Mouse (Mus musculus) MEL (cell line): ENCODE measurements around the gene Osbp2. TPM values are rescaled to one million over a fixed set of nuclear protein-coding genes. Genes with fewer than 3 reads are reported as not detected.

ENCODE experiments used
- DNase-seq: peaks from one replicate; pipeline ENCODE4 v3.0.0; 2011; ENCODE audit warnings: low read depth, low spot score
- H3K27ac ChIP-seq: 2 replicates; pipeline ENCODE4 v1.5.1; 2012; ENCODE audit warnings: low read depth, mild to moderate bottlenecking, control low read depth, low read length, moderate library complexity; ENCODE audit not compliant: control insufficient read depth
- H3K27me3 ChIP-seq, 2 experiments: fragments of 150-350 bp in 1 of 2; sonication (generic) in 1 of 2; 2 replicates each; pipeline ENCODE4 v1.6.1; 2012; ENCODE audit warnings: low read length in 2 of 2, mild to moderate bottlenecking in 2 of 2, improper control_type of control experiment in 1 of 2, moderate library complexity in 1 of 2; ENCODE audit not compliant: insufficient read depth in 2 of 2, control insufficient read depth in 1 of 2
- H3K36me3 ChIP-seq, 2 experiments: 2 replicates each; pipeline ENCODE4 v1.6.1; 2012 to 2014; ENCODE audit warnings: low read length in 2 of 2, improper control_type of control experiment in 1 of 2, inconsistent platforms in 1 of 2, mild to moderate bottlenecking in 1 of 2; ENCODE audit not compliant: insufficient read depth in 2 of 2, control insufficient read depth in 1 of 2
- H3K4me1 ChIP-seq, 2 experiments: fragments of 150-350 bp in 1 of 2; sonication (generic) in 1 of 2; 2 replicates each; pipeline ENCODE4 v1.6.1; 2012; ENCODE audit warnings: low read length in 2 of 2, improper control_type of control experiment in 1 of 2, mild to moderate bottlenecking in 1 of 2; ENCODE audit not compliant: insufficient read depth in 2 of 2, control insufficient read depth in 1 of 2
- H3K4me3 ChIP-seq, 2 experiments: fragments of 150-350 bp in 1 of 2; sonication (generic) in 1 of 2; 2 replicates each; pipeline ENCODE4 v1.5.1; 2012; ENCODE audit warnings: low read depth in 2 of 2, low read length in 2 of 2, mild to moderate bottlenecking in 2 of 2, moderate library complexity in 2 of 2, control low read depth in 1 of 2, improper control_type of control experiment in 1 of 2; ENCODE audit not compliant: control insufficient read depth in 1 of 2, insufficient read depth in 1 of 2
- H3K79me2 ChIP-seq: 2 replicates; pipeline ENCODE4 v1.6.1; 2012; ENCODE audit warnings: mild to moderate bottlenecking, low read length, moderate library complexity; ENCODE audit not compliant: control insufficient read depth, poor library complexity, insufficient read depth
- H3K9ac ChIP-seq: 2 replicates; pipeline ENCODE4 v1.6.1; 2012; ENCODE audit warnings: low read depth, mild to moderate bottlenecking, control low read depth, low read length, moderate library complexity; ENCODE audit not compliant: control insufficient read depth, poor library complexity, severe bottlenecking
- H3K9me3 ChIP-seq: fragments of 150-350 bp; sonication (generic); replicated peaks from 2 replicates; pipeline ENCODE4 v1.6.1; 2012; ENCODE audit warnings: mild to moderate bottlenecking, low read length, improper control_type of control experiment, moderate library complexity; ENCODE audit not compliant: insufficient read depth
- BHLHE40 ChIP-seq: IDR thresholded peaks from 2 replicates; pipeline ENCODE4 v1.6.1; 2012; ENCODE audit warnings: low read depth, mild to moderate bottlenecking, inconsistent platforms, low read length, improper control_type of control experiment, borderline replicate concordance
- CHD1 ChIP-seq: IDR thresholded peaks from 2 replicates; pipeline ENCODE4 v1.6.1; 2012; ENCODE audit warnings: low read depth, mild to moderate bottlenecking, inconsistent platforms, low read length, improper control_type of control experiment
- CHD2 ChIP-seq: IDR thresholded peaks from 2 replicates; pipeline ENCODE4 v1.6.1; 2011; ENCODE audit warnings: low read length, improper control_type of control experiment
- CTCF ChIP-seq, 3 experiments: IDR thresholded peaks in 2 of 3; conservative IDR thresholded peaks in 1 of 3; 2 replicates each; pipeline ENCODE4 v1.5.1; 2011 to 2012; ENCODE audit warnings: low read length in 3 of 3, low read depth in 2 of 3, mild to moderate bottlenecking in 2 of 3, improper control_type of control experiment in 1 of 3, inconsistent platforms in 1 of 3, mixed read lengths in 1 of 3, moderate library complexity in 1 of 3; ENCODE audit not compliant: control insufficient read depth in 1 of 3, insufficient read depth in 1 of 3, poor library complexity in 1 of 3, severe bottlenecking in 1 of 3
- E2F4 ChIP-seq: IDR thresholded peaks from 2 replicates; pipeline ENCODE4 v1.6.1; 2011; ENCODE audit warnings: low read depth, low read length, improper control_type of control experiment, borderline replicate concordance
- EP300 ChIP-seq, 2 experiments: IDR thresholded peaks; 2 replicates each; pipeline ENCODE4 v1.6.1; 2011; ENCODE audit warnings: improper control_type of control experiment in 2 of 2, low read length in 2 of 2, low read depth in 1 of 2, mild to moderate bottlenecking in 1 of 2
- GATA1 ChIP-seq: IDR thresholded peaks from 2 replicates; pipeline ENCODE4 v1.6.1; 2011; ENCODE audit warnings: low read depth, low read length, improper control_type of control experiment
- JUND ChIP-seq: IDR thresholded peaks from 2 replicates; pipeline ENCODE4 v1.6.1; 2011; ENCODE audit warnings: low read depth, mild to moderate bottlenecking, improper control_type of control experiment, low read length
- MAFK ChIP-seq: IDR thresholded peaks from 2 replicates; pipeline ENCODE4 v1.6.1; 2011; ENCODE audit warnings: low read depth, mild to moderate bottlenecking, low read length, improper control_type of control experiment, borderline replicate concordance
- MAZ ChIP-seq: IDR thresholded peaks from 2 replicates; pipeline ENCODE4 v1.6.1; 2012; ENCODE audit warnings: low read depth, mild to moderate bottlenecking, inconsistent platforms, low read length, improper control_type of control experiment
- MEF2A ChIP-seq: IDR thresholded peaks from 2 replicates; pipeline ENCODE4 v1.6.1; 2014; ENCODE audit warnings: low read depth, mild to moderate bottlenecking, inconsistent platforms, low read length, improper control_type of control experiment; ENCODE audit not compliant: poor library complexity, insufficient replicate concordance, severe bottlenecking; ENCODE audit errors: extremely low read depth
- MXI1 ChIP-seq: IDR thresholded peaks from 2 replicates; pipeline ENCODE4 v1.6.1; 2011; ENCODE audit warnings: mild to moderate bottlenecking, low read depth, low read length, improper control_type of control experiment
- NRF1 ChIP-seq: IDR thresholded peaks from 2 replicates; pipeline ENCODE4 v1.6.1; 2014; ENCODE audit warnings: low read depth, mild to moderate bottlenecking, inconsistent platforms, low read length, improper control_type of control experiment, moderate library complexity; ENCODE audit not compliant: poor library complexity, insufficient read depth, severe bottlenecking
- POLR2AphosphoS2 ChIP-seq: IDR thresholded peaks from 2 replicates; pipeline ENCODE4 v1.6.1; 2011; ENCODE audit warnings: low read length, improper control_type of control experiment
- RAD21 ChIP-seq: IDR thresholded peaks from 2 replicates; pipeline ENCODE4 v1.6.1; 2011; ENCODE audit warnings: mild to moderate bottlenecking, low read depth, low read length, improper control_type of control experiment
- SMC3 ChIP-seq: IDR thresholded peaks from 2 replicates; pipeline ENCODE4 v1.6.1; 2011; ENCODE audit warnings: low read depth, low read length, improper control_type of control experiment
- TCF12 ChIP-seq: IDR thresholded peaks from 2 replicates; pipeline ENCODE4 v1.6.1; 2014; ENCODE audit warnings: low read depth, mild to moderate bottlenecking, inconsistent platforms, low read length, improper control_type of control experiment, moderate library complexity
- UBTF ChIP-seq: IDR thresholded peaks from 2 replicates; pipeline ENCODE4 v1.6.1; 2012; ENCODE audit warnings: low read depth, mild to moderate bottlenecking, inconsistent platforms, low read length, improper control_type of control experiment, moderate library complexity, borderline replicate concordance; ENCODE audit not compliant: insufficient read depth
- USF1 ChIP-seq: IDR thresholded peaks from 2 replicates; pipeline ENCODE4 v1.6.1; 2014; ENCODE audit warnings: low read depth, mild to moderate bottlenecking, inconsistent platforms, low read length, improper control_type of control experiment, moderate library complexity
- USF2 ChIP-seq, 2 experiments: IDR thresholded peaks; 2 replicates each; pipeline ENCODE4 v1.6.1; 2011 to 2012; ENCODE audit warnings: improper control_type of control experiment in 2 of 2, low read length in 2 of 2, borderline replicate concordance in 1 of 2, inconsistent platforms in 1 of 2, low read depth in 1 of 2, mild to moderate bottlenecking in 1 of 2; ENCODE audit not compliant: insufficient read depth in 1 of 2
- ZC3H11A ChIP-seq: IDR thresholded peaks from 2 replicates; pipeline ENCODE4 v1.6.1; 2012; ENCODE audit warnings: low read depth, mild to moderate bottlenecking, inconsistent platforms, low read length, improper control_type of control experiment
- ZNF384 ChIP-seq: IDR thresholded peaks from 2 replicates; pipeline ENCODE4 v1.6.1; 2012; ENCODE audit warnings: low read depth, mild to moderate bottlenecking, inconsistent platforms, low read length, improper control_type of control experiment
- polyA plus RNA-seq, 2 experiments: library from polyadenylated mRNA; stranded (reverse) in 1 of 2; unstranded in 1 of 2; fragments of >175 nt in 1 of 2; fragments of >200 nt in 1 of 2; gene quantifications; 2 replicates each; pipeline versions ENCODE4 v1.2.1 to v1.2.4; 2012; ENCODE audit warnings: low replicate concordance in 2 of 2, low read depth in 1 of 2; ENCODE audit not compliant: insufficient read length in 2 of 2, insufficient read depth in 1 of 2, missing spikeins in 1 of 2
- total RNA-seq: library from RNA; depleted of rRNA; stranded (reverse); fragments of 300-350 nt; gene quantifications from 2 replicates; pipeline ENCODE4 v1.2.3, GENCODE M21; 2012

The Osbp2 gene
- total and polyA plus RNA-seq, 3 experiments: 0.04 TPM; not detected in 2

- no peak overlapping the region for H3K4me3 ChIP-seq
- H3K27ac ChIP-seq: no peak overlapping the region
- H3K79me2 ChIP-seq: no peaks in the 10 kb centered on the region
- H3K4me1 ChIP-seq: no peaks in the 10 kb centered on the region
- no peaks in the 10 kb centered on the region; a peak in 1 of 4 replicates for H3K27me3 ChIP-seq
- DNase-seq: peak; percentile 71
- H3K9me3 ChIP-seq: no peaks in the 10 kb centered on the region
- TF ChIP-seq SMC3: peak; percentile 74
- no peak for TF ChIP-seq ZNF384
- TF ChIP-seq GATA1: no peak
- TF ChIP-seq BHLHE40: peak; percentile 49; the same call in 1 of the 2 replicates
- no peak for TF ChIP-seq EP300 (IDR thresholded peaks at IDR 0.05; ENCODE audit: low read depth in 1 of 2, low read length in 2 of 2)
- no peak for TF ChIP-seq MXI1
- TF ChIP-seq E2F4: no peak
- TF ChIP-seq CTCF (IDR thresholded peaks at IDR 0.05 in 2 of 3, conservative IDR thresholded peaks at IDR 0.05 in 1 of 3; ENCODE audit: control insufficient read depth in 1 of 3, insufficient read depth in 1 of 3, low read depth in 2 of 3, low read length in 3 of 3, poor library complexity in 1 of 3, severe bottlenecking in 1 of 3): peak; percentile 66 to 94 (median 89)
- no peak for TF ChIP-seq MAZ
- no peak for TF ChIP-seq MEF2A
- no peak for TF ChIP-seq CHD1
- no peak for TF ChIP-seq NRF1
- TF ChIP-seq POLR2AphosphoS2: no peak
- TF ChIP-seq USF2 (IDR thresholded peaks at IDR 0.05; ENCODE audit: borderline replicate concordance in 1 of 2, insufficient read depth in 1 of 2, low read depth in 1 of 2, low read length in 2 of 2): no peak
- no peak for TF ChIP-seq MAFK
- TF ChIP-seq UBTF: no peak
- TF ChIP-seq TCF12: no peak
- no peak for TF ChIP-seq JUND
- peak; percentile 50 for TF ChIP-seq ZC3H11A
- TF ChIP-seq RAD21: peak; percentile 82
- H3K9ac ChIP-seq: no peak overlapping the region
- H3K36me3 ChIP-seq: no peaks in the 10 kb centered on the region
These were observed 58.3 kb downstream of the Osbp2 start for GRCm38 (mm10) chr11:3805362-3805761.

DNA sequence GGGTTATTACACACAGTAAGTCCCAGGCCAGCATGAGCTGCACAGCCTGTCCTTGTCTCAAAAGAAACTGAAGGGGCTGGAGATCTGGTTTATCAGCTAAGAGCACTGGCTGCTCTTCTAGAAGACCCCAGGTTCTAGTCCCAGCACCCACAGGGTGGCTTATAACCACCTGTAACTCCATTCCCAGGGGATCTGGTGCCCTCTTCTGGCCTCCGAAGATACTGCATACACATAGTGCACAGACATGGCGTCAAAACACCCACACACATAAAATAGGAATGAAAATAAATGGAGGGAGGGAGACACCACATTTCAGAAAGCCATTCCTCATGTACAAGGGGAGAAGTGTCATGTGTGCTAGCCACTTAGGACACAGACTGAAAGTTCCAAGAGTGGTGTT, 59.1 kb downstream of the Osbp2 start:
- Histone ChIP-seq H3K9ac (no peak overlapping the region), H3K27ac (no peak overlapping the region), H3K4me1 (no peaks in the 10 kb centered on the region), H3K9me3 (no peaks in the 10 kb centered on the region), H3K27me3 (no peaks in the 10 kb centered on the region; a peak in 1 of 4 replicates), H3K79me2 (no peaks in the 10 kb centered on the region), H3K4me3 (no peak overlapping the region), H3K36me3 (no peaks in the 10 kb centered on the region)
- TF ChIP-seq CTCF (IDR thresholded peaks at IDR 0.05 in 2 of 3, conservative IDR thresholded peaks at IDR 0.05 in 1 of 3; ENCODE audit: control insufficient read depth in 1 of 3, insufficient read depth in 1 of 3, low read depth in 2 of 3, low read length in 3 of 3, poor library complexity in 1 of 3, severe bottlenecking in 1 of 3): peak; percentile 42 to 56 (median 46)
- TF ChIP-seq CHD2: no peak
- TF ChIP-seq BHLHE40: no peak
- no peak for TF ChIP-seq USF1
- peak; percentile 17 for TF ChIP-seq RAD21
- peak; percentile 33 for TF ChIP-seq SMC3
- peak; percentile 34 for DNase-seq
